Mouse (Mus musculus): ENCODE results near the gene Asb4. TPM values are rescaled to one million over a fixed set of nuclear protein-coding genes. Genes with fewer than 3 reads are reported as not detected.

The Asb4 gene
- polyA plus RNA-seq, 1 experiment from 2014 or later: 58.4 TPM

DNA sequence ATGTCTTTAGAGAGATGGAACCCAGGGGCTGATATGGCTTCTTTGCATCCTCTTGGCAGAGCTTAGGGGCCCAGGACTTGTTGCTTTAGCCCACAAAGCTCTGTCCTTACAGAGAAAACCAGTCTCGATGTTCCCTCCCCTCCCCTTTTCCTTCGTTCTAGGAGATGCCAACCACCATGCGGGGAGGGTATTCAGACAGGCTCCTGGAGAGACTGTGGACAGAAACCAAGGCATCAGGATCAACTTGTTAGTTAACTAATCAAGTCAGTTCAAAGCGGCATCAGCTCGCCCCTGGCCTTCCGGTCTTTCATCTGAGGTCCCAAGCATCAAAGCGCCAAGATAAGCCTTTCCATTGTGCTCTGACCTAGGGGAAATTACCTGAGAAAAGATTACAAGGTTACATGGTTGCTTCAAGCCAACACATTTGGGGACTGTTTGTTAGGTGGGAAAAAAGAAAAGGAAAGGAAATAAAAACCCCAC is 2.0 kb downstream of the Asb4 start:
- Histone ChIP-seq H3K9ac (ENCODE audit: low read depth, low read length) (no peak overlapping the region), H3K4me2 (no peak overlapping the region), H3K4me3 (ENCODE audit: low read depth, low read length) (no peak overlapping the region), H3K9me3 (replicated peaks; ENCODE audit: control insufficient read depth, low read length) (no peaks in the 10 kb centered on the region), H3K27ac (ENCODE audit: low read depth, low read length) (no peak overlapping the region), H3K4me1 (ENCODE audit: control insufficient read depth, insufficient read depth, low read length) (0 out of 2 replicates have a peak, but pooled peaks cover 7% of the 10 kb centered on the region), H3K27me3 (ENCODE audit: control insufficient read depth, insufficient read depth, low read length) (no peaks in the 10 kb centered on the region), H3K36me3 (ENCODE audit: control insufficient read depth, insufficient read depth, low read length) (no peaks in the 10 kb centered on the region)
- no peak for ATAC-seq (replicated peaks; ENCODE audit: insufficient number of reproducible peaks, low FRiP score, low TSS enrichment)
- WGBS (ENCODE audit: insufficient replicate concordance): 18% methylated on average over 7 of the region's 7 CpGs

- no peak for ATAC-seq (replicated peaks; ENCODE audit: insufficient number of reproducible peaks, low FRiP score, low TSS enrichment)
- Histone ChIP-seq H3K4me3 (ENCODE audit: low read depth, low read length) (no peak overlapping the region), H3K9ac (ENCODE audit: low read depth, low read length) (no peak overlapping the region), H3K4me1 (ENCODE audit: control insufficient read depth, insufficient read depth, low read length) (0 out of 2 replicates have a peak, but pooled peaks cover 3% of the 10 kb centered on the region), H3K27ac (ENCODE audit: low read depth, low read length) (no peak overlapping the region), H3K27me3 (ENCODE audit: control insufficient read depth, insufficient read depth, low read length) (no peaks in the 10 kb centered on the region), H3K4me2 (no peak overlapping the region), H3K36me3 (ENCODE audit: control insufficient read depth, insufficient read depth, low read length) (no peaks in the 10 kb centered on the region), H3K9me3 (replicated peaks; ENCODE audit: control insufficient read depth, low read length) (no peaks in the 10 kb centered on the region)
- WGBS (ENCODE audit: insufficient replicate concordance): 82% methylated on average over 4 of the region's 4 CpGs
Measured at GRCm38 (mm10) chr6:5386486-5386885, 3.3 kb downstream of the Asb4 start.

GRCm38 (mm10) chr6:5387396-5387795 is 4.2 kb downstream of the Asb4 start:
- H3K36me3 ChIP-seq (ENCODE audit: control insufficient read depth, insufficient read depth, low read length): no peaks in the 10 kb centered on the region
- H3K9me3 ChIP-seq (replicated peaks; ENCODE audit: control insufficient read depth, low read length): no peaks in the 10 kb centered on the region
- H3K9ac ChIP-seq (ENCODE audit: low read depth, low read length): no peak overlapping the region
- H3K4me1 ChIP-seq (ENCODE audit: control insufficient read depth, insufficient read depth, low read length): peaks cover 7% of the 10 kb centered on the region; the same call in 1 of the 2 replicates
- H3K4me2 ChIP-seq: no peak overlapping the region
- no peak for ATAC-seq (replicated peaks; ENCODE audit: insufficient number of reproducible peaks, low FRiP score, low TSS enrichment)
- no peak overlapping the region for H3K4me3 ChIP-seq (ENCODE audit: low read depth, low read length)
- 70% methylated on average over 2 of the region's 2 CpGs for WGBS (ENCODE audit: insufficient replicate concordance)
- H3K27ac ChIP-seq (ENCODE audit: low read depth, low read length): no peak overlapping the region
- no peaks in the 10 kb centered on the region for H3K27me3 ChIP-seq (ENCODE audit: control insufficient read depth, insufficient read depth, low read length)

DNA sequence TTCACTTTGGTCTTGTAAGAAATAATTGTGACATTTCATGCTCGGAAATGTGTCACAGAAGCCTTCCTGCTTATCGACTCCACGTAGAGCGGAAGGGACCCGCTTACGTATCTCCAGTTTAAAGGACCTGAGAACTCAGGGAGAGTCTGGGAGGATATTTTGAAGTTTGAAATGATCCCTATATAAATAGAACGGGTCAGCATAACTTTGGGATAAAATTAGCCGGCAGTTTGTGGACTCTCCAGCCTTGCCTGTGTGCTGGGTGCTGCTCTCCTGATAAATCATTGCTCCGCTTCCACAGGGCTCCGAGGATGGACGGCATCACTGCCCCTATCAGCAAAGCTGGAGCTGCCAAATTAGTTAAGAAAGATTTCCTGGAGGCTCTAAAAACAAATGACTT is 7.1 kb downstream of the Asb4 start:
- WGBS (ENCODE audit: insufficient replicate concordance): 3% methylated on average over 11 of the region's 11 CpGs

GRCm38 (mm10) chr6:5390952-5391351 is 7.8 kb downstream of the Asb4 start:
- peak overlapping the region; percentile 73 for H3K9ac ChIP-seq (ENCODE audit: low read depth, low read length)
- WGBS (ENCODE audit: insufficient replicate concordance): 10% methylated on average over 10 of the region's 10 CpGs
- H3K9me3 ChIP-seq (replicated peaks; ENCODE audit: control insufficient read depth, low read length): no peaks in the 10 kb centered on the region
- peak overlapping the region; percentile 64 for H3K4me2 ChIP-seq
- H3K27me3 ChIP-seq (ENCODE audit: control insufficient read depth, insufficient read depth, low read length): no peaks in the 10 kb centered on the region
- peaks cover 23% of the 10 kb centered on the region for H3K4me1 ChIP-seq (ENCODE audit: control insufficient read depth, insufficient read depth, low read length)
- peak overlapping the region; percentile 81 for H3K27ac ChIP-seq (ENCODE audit: low read depth, low read length)
- no peaks in the 10 kb centered on the region for H3K36me3 ChIP-seq (ENCODE audit: control insufficient read depth, insufficient read depth, low read length)
- H3K4me3 ChIP-seq (ENCODE audit: low read depth, low read length): peak overlapping the region; percentile 55
- ATAC-seq (replicated peaks; ENCODE audit: insufficient number of reproducible peaks, low FRiP score, low TSS enrichment): no peak

More for the DNA sequence above, 7.1 kb downstream of the Asb4 start:
- Histone ChIP-seq H3K9me3 (replicated peaks; ENCODE audit: control insufficient read depth, low read length) (no peaks in the 10 kb centered on the region), H3K4me1 (ENCODE audit: control insufficient read depth, insufficient read depth, low read length) (peaks cover 18% of the 10 kb centered on the region), H3K27me3 (ENCODE audit: control insufficient read depth, insufficient read depth, low read length) (no peaks in the 10 kb centered on the region), H3K9ac (ENCODE audit: low read depth, low read length) (peak overlapping the region; percentile 69), H3K36me3 (ENCODE audit: control insufficient read depth, insufficient read depth, low read length) (no peaks in the 10 kb centered on the region), H3K4me2 (peak overlapping the region; percentile 64), H3K27ac (ENCODE audit: low read depth, low read length) (peak overlapping the region; percentile 81), H3K4me3 (ENCODE audit: low read depth, low read length) (peak overlapping the region; percentile 55)
- ATAC-seq (replicated peaks; ENCODE audit: insufficient number of reproducible peaks, low FRiP score, low TSS enrichment): no peak

DNA sequence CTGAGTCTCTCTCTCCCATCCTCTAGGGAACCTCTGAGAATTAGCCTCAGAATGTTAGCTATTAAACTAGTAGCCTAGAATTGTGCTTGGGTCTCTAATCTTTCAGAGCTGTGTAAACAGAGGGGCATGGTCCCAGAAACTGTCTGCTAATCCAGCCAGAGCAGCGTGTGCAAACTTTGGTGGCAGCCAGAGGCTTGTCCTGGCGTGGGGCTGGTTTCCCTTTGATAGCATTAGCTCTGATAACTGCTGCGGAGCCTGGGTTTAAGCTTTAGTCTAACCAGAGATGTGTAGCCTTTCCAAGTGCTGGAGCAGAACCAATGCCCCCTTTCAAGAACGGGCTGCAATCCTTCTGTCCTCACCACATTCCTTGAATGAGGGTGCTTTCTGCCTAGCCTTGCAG is 11.8 kb downstream of the Asb4 start:
- Histone ChIP-seq H3K9me3 (replicated peaks; ENCODE audit: control insufficient read depth, low read length) (no peaks in the 10 kb centered on the region), H3K9ac (ENCODE audit: low read depth, low read length) (no peak overlapping the region), H3K27me3 (ENCODE audit: control insufficient read depth, insufficient read depth, low read length) (no peaks in the 10 kb centered on the region), H3K4me2 (peak overlapping the region; percentile 49), H3K4me3 (ENCODE audit: low read depth, low read length) (no peak overlapping the region), H3K36me3 (ENCODE audit: control insufficient read depth, insufficient read depth, low read length) (no peaks in the 10 kb centered on the region; the same call in 1 of the 2 replicates), H3K4me1 (ENCODE audit: control insufficient read depth, insufficient read depth, low read length) (peaks cover 31% of the 10 kb centered on the region), H3K27ac (ENCODE audit: low read depth, low read length) (peak overlapping the region; percentile 46; the same call in 1 of the 2 replicates)
- WGBS (ENCODE audit: insufficient replicate concordance): 5% methylated on average over 4 of the region's 4 CpGs
- 0 out of 2 replicates have a peak, but pooled peaks have one; percentile 44 for ATAC-seq (replicated peaks; ENCODE audit: insufficient number of reproducible peaks, low FRiP score, low TSS enrichment)

GRCm38 (mm10) chr6:5396797-5397196 is 13.6 kb downstream of the Asb4 start:
- H3K36me3 ChIP-seq (ENCODE audit: control insufficient read depth, insufficient read depth, low read length): no peaks in the 10 kb centered on the region; the same call in 1 of the 2 replicates
- 55% methylated on average over 3 of the region's 3 CpGs for WGBS (ENCODE audit: insufficient replicate concordance)
- no peak overlapping the region for H3K4me3 ChIP-seq (ENCODE audit: low read depth, low read length)
- H3K4me2 ChIP-seq: no peak overlapping the region
- H3K27me3 ChIP-seq (ENCODE audit: control insufficient read depth, insufficient read depth, low read length): no peaks in the 10 kb centered on the region
- no peaks in the 10 kb centered on the region for H3K9me3 ChIP-seq (replicated peaks; ENCODE audit: control insufficient read depth, low read length)
- H3K9ac ChIP-seq (ENCODE audit: low read depth, low read length): no peak overlapping the region
- ATAC-seq (replicated peaks; ENCODE audit: insufficient number of reproducible peaks, low FRiP score, low TSS enrichment): no peak
- H3K4me1 ChIP-seq (ENCODE audit: control insufficient read depth, insufficient read depth, low read length): peaks cover 31% of the 10 kb centered on the region
- no peak overlapping the region for H3K27ac ChIP-seq (ENCODE audit: low read depth, low read length)

GRCm38 (mm10) chr6:5401394-5401793 is 18.2 kb downstream of the Asb4 start:
- 11% methylated on average over 3 of the region's 3 CpGs for WGBS (ENCODE audit: insufficient replicate concordance)
- Histone ChIP-seq H3K4me2 (no peak overlapping the region), H3K4me1 (ENCODE audit: control insufficient read depth, insufficient read depth, low read length) (peaks cover 4% of the 10 kb centered on the region; the same call in 1 of the 2 replicates), H3K36me3 (ENCODE audit: control insufficient read depth, insufficient read depth, low read length) (no peaks in the 10 kb centered on the region; the same call in 1 of the 2 replicates), H3K9ac (ENCODE audit: low read depth, low read length) (no peak overlapping the region), H3K27ac (ENCODE audit: low read depth, low read length) (no peak overlapping the region), H3K4me3 (ENCODE audit: low read depth, low read length) (no peak overlapping the region), H3K9me3 (replicated peaks; ENCODE audit: control insufficient read depth, low read length) (no peaks in the 10 kb centered on the region), H3K27me3 (ENCODE audit: control insufficient read depth, insufficient read depth, low read length) (no peaks in the 10 kb centered on the region)
- peak; percentile 57; the same call in 1 of the 2 replicates for ATAC-seq (replicated peaks; ENCODE audit: insufficient number of reproducible peaks, low FRiP score, low TSS enrichment)

Measured in heart, embryonic 11.5 days (tissue).